Mouse (Mus musculus) ovary, adult 18-20 months (tissue): ENCODE results near the gene Gm5788.
"Not testable (repeated sequence)": the region's sequence is repeated elsewhere in the genome, so short reads cannot be mapped to it uniquely, and the experiment has no call there.

Experiments used
- DNase-seq: peaks from one replicate; pipeline ENCODE4 v3.0.0; 2022; ENCODE audit warnings: low spot score, mixed read lengths

Gm5788 gene

GRCm38 (mm10) chr12:87494421-87494820 is at the start of gene Gm5788:
Gm5788 (plus strand) TSS chr12:87494721.
- DNase-seq, result not testable (repeated sequence)

GRCm38 (mm10) chr12:87449456-87449855 is 45.1 kb upstream of the Gm5788 start:
- no peak for DNase-seq

- no peak for DNase-seq
These were observed 29.7 kb upstream of the Gm5788 start for GRCm38 (mm10) chr12:87464678-87465297.

- no peak for DNase-seq
These were observed 24.0 kb upstream of the Gm5788 start for GRCm38 (mm10) chr12:87470263-87471136.

- no peak for DNase-seq
These were observed 23.0 kb upstream of the Gm5788 start for GRCm38 (mm10) chr12:87471421-87471963.

- DNase-seq, result peak; percentile 89
These were observed 22.3 kb upstream of the Gm5788 start, which contains the start of gene Snw1 for GRCm38 (mm10) chr12:87471964-87472786. Snw1 (minus strand) TSS chr12:87472274.

- no peak for DNase-seq
These were observed 19.8 kb upstream of the Gm5788 start for GRCm38 (mm10) chr12:87474756-87475155.

- not testable (repeated sequence) for DNase-seq
These were observed 12.0 kb upstream of the Gm5788 start for GRCm38 (mm10) chr12:87482482-87482881.

GRCm38 (mm10) chr12:87488683-87489082 is 5.8 kb upstream of the Gm5788 start:
- not testable (repeated sequence) for DNase-seq

GRCm38 (mm10) chr12:87514016-87514415 is 19.5 kb downstream of the Gm5788 start, which contains the start of gene Gm8300:
Gm8300 (plus strand) TSS chr12:87514316.
- not testable (repeated sequence) for DNase-seq

GRCm38 (mm10) chr12:87519616-87520015 is 25.1 kb downstream of the Gm5788 start:
- DNase-seq, result not testable (repeated sequence)

GRCm38 (mm10) chr12:87543927-87544326 is 49.4 kb downstream of the Gm5788 start:
- no peak for DNase-seq
